Mouse (Mus musculus) kidney, postnatal 10 days (tissue): ENCODE measurements around the gene Clybl.

ENCODE experiments used
- DNase-seq: peaks from one replicate; pipeline ENCODE4 v3.0.0; 2021; ENCODE audit warnings: mixed read lengths

Gene Clybl

GRCm38 (mm10) chr14:122436850-122437249 lies 255.3 kb downstream of the Clybl start:
- no peak for DNase-seq

GRCm38 (mm10) chr14:122449601-122450495 lies 268.3 kb downstream of the Clybl start:
- DNase-seq = no peak

GRCm38 (mm10) chr14:122450496-122451382 lies 269.2 kb downstream of the Clybl start, which contains the start of gene Gm5089:
Gene Gm5089, minus strand, starts transcription at chr14:122451115.
- DNase-seq = peak; percentile 59

- DNase-seq = no peak
Measured at GRCm38 (mm10) chr14:122451551-122452145, 270.1 kb downstream of the Clybl start.
